Mouse (Mus musculus) stomach, postnatal 0 days (tissue): ENCODE data around the gene Gm15448. TPM values are rescaled to one million over a fixed set of nuclear protein-coding genes. Genes with fewer than 3 reads are reported as not detected.

Experiments
- polyA plus RNA-seq: library from polyadenylated mRNA; unstranded; fragments of >200 nt; fragmentation: Nextera tagmentation; extraction: Ambion mirVana; gene quantifications from 2 replicates; pipeline ENCODE4 v1.2.1, GENCODE M21; 2015

Gm15448 gene
- polyA plus RNA-seq, 1 experiment from 2014 or later: 0.05 TPM

Other genes with a start within 250 kb of the Gm15448 start
- gene Oscar, start 209.5 kb downstream of the Gm15448 start, polyA plus RNA-seq: 0.06 and 0.17 TPM in 2 replicates
- gene Ndufa3, start 208.3 kb downstream of the Gm15448 start, polyA plus RNA-seq: 491 and 535 TPM in 2 replicates
- 14.6 and 17.7 TPM in 2 replicates for gene Tfpt, start 195.8 kb downstream of the Gm15448 start, polyA plus RNA-seq
- 40.3 and 43.6 TPM in 2 replicates for gene Prpf31, start 195.7 kb downstream of the Gm15448 start, polyA plus RNA-seq
- gene Cnot3, start 180.4 kb downstream of the Gm15448 start, polyA plus RNA-seq: 19.7 and 20.0 TPM in 2 replicates
- gene Leng1, start 159.8 kb downstream of the Gm15448 start, polyA plus RNA-seq: 10.6 and 11.7 TPM in 2 replicates
- gene Tmc4, start 148.1 kb downstream of the Gm15448 start, polyA plus RNA-seq: 70.1 and 77.4 TPM in 2 replicates
- gene Tsen34, start 132.8 kb downstream of the Gm15448 start, polyA plus RNA-seq: 143 TPM in 2 replicates
- gene Mboat7, start 132.2 kb downstream of the Gm15448 start, polyA plus RNA-seq: 27.1 and 28.3 TPM in 2 replicates
- 1,098 and 1,141 TPM in 2 replicates for gene Rps9, start 121.7 kb downstream of the Gm15448 start, polyA plus RNA-seq
- gene Pirb, start 105.3 kb downstream of the Gm15448 start, polyA plus RNA-seq: 0.82 and 1.0 TPM in 2 replicates
- 0.05 and 0.15 TPM in 2 replicates for gene Pira2, start 19.4 kb upstream of the Gm15448 start, polyA plus RNA-seq
- 0.06 and 0.07 TPM in 2 replicates for gene Gm14548, start 72.4 kb upstream of the Gm15448 start, polyA plus RNA-seq
- gene Lilra6, start 89.8 kb upstream of the Gm15448 start, polyA plus RNA-seq: 0.05 and 0.06 TPM in 2 replicates
- 1.5 and 3.0 TPM in 2 replicates for gene Lair1, start 237.5 kb upstream of the Gm15448 start, polyA plus RNA-seq